Mouse (Mus musculus) forelimb bud, embryonic 11.5 days (tissue): ENCODE measurements at regions not wholly inside any gene's neighbourhood (a gene's known extent, or its start where the extent isn't known, plus 50 kb on each side); places are given as distances from the start of the nearest gene placed in this dataset.

Experiments
- DNase-seq: peaks from one replicate; pipeline ENCODE4 v3.0.0-alpha.2; 2012; ENCODE audit warnings: low read depth, low spot score

GRCm38 (mm10) chr6:64797600-64797999 is 68.7 kb downstream of the Atoh1 start:
- DNase-seq, result no peak

- DNase-seq, result no peak
These were observed 69.9 kb downstream of the Atoh1 start for GRCm38 (mm10) chr6:64798804-64799203.

- peak; percentile 52 for DNase-seq
These were observed 70.5 kb downstream of the Atoh1 start for GRCm38 (mm10) chr6:64799306-64800001.

- DNase-seq, result no peak
These were observed 72.0 kb downstream of the Atoh1 start for GRCm38 (mm10) chr6:64800965-64801364.

- DNase-seq, result no peak
These were observed 86.2 kb downstream of the Atoh1 start for GRCm38 (mm10) chr6:64815115-64815514.

- no peak for DNase-seq
These were observed 120.2 kb downstream of the Atoh1 start for GRCm38 (mm10) chr6:64849097-64849648.

GRCm38 (mm10) chr6:64862901-64863300 is 134.0 kb downstream of the Atoh1 start:
- DNase-seq, result no peak

- no peak for DNase-seq
These were observed 146.0 kb upstream of the Smarcad1 start for GRCm38 (mm10) chr6:64896420-64896819.
